Mouse (Mus musculus): ENCODE data around the gene Ddx3x.
"Not testable (repeated sequence)": the region's sequence is repeated elsewhere in the genome, so short reads cannot be mapped to it uniquely, and the experiment has no call there.

The Ddx3x gene

GRCm38 (mm10) chrX:13281329-13282088, 739 bp downstream of the Ddx3x start:
- DNase-seq (ENCODE audit: low spot score in 2 of 2): peak; percentile 32 to 70

- DNase-seq (ENCODE audit: low spot score in 2 of 2): no peak
Measured at GRCm38 (mm10) chrX:13282089-13282850, 1.5 kb downstream of the Ddx3x start.

GRCm38 (mm10) chrX:13285772-13286171, 5.0 kb downstream of the Ddx3x start:
- DNase-seq (ENCODE audit: low spot score in 2 of 2): no peak

- no peak for DNase-seq (ENCODE audit: low spot score in 2 of 2)
Measured at GRCm38 (mm10) chrX:13294505-13295228, 13.9 kb downstream of the Ddx3x start.

GRCm38 (mm10) chrX:13295229-13295571, 14.4 kb downstream of the Ddx3x start:
- DNase-seq (ENCODE audit: low spot score in 2 of 2): no peak

GRCm38 (mm10) chrX:13296241-13296640, 15.5 kb downstream of the Ddx3x start:
- DNase-seq (ENCODE audit: low spot score in 2 of 2): not testable (repeated sequence)

GRCm38 (mm10) chrX:13306190-13306589, 25.4 kb downstream of the Ddx3x start:
- DNase-seq (ENCODE audit: low spot score in 2 of 2): no peak

- no peak for DNase-seq (ENCODE audit: low spot score in 2 of 2)
Measured at GRCm38 (mm10) chrX:13311396-13311795, 30.6 kb downstream of the Ddx3x start.

- DNase-seq (ENCODE audit: low spot score in 2 of 2): no peak
Measured at GRCm38 (mm10) chrX:13329611-13330010, 48.8 kb downstream of the Ddx3x start.
